Mouse (Mus musculus): Measurements from ENCODE around the gene Snapc4.
A peak's percentile ranks its signal among the peaks of the same experiment; 100 is the strongest.

Snapc4 gene

GRCm38 (mm10) chr2:26339204-26339551 is 41.3 kb downstream of the Snapc4 start:
- no peak for DNase-seq (ENCODE audit: low read depth, low spot score)

GRCm38 (mm10) chr2:26338302-26339203 is 41.9 kb downstream of the Snapc4 start:
- no peak for DNase-seq (ENCODE audit: low read depth, low spot score)

- DNase-seq (ENCODE audit: low read depth, low spot score), result no peak
Observed at GRCm38 (mm10) chr2:26330702-26331101, 49.8 kb downstream of the Snapc4 start.

- no peak for DNase-seq (ENCODE audit: low read depth, low spot score)
Observed at GRCm38 (mm10) chr2:26330056-26330468, 50.4 kb downstream of the Snapc4 start.

GRCm38 (mm10) chr2:26329402-26329801 is 51.1 kb downstream of the Snapc4 start:
- no peak for DNase-seq (ENCODE audit: low read depth, low spot score)

GRCm38 (mm10) chr2:26327852-26328251 is 52.6 kb downstream of the Snapc4 start:
- DNase-seq (ENCODE audit: low read depth, low spot score), result no peak

GRCm38 (mm10) chr2:26325386-26326181 is 54.9 kb downstream of the Snapc4 start:
- DNase-seq (ENCODE audit: low read depth, low spot score), result peak; percentile 76

GRCm38 (mm10) chr2:26324917-26325316 is 55.5 kb downstream of the Snapc4 start:
- no peak for DNase-seq (ENCODE audit: low read depth, low spot score)

- no peak for DNase-seq (ENCODE audit: low read depth, low spot score)
Observed at GRCm38 (mm10) chr2:26323589-26324325, 56.7 kb downstream of the Snapc4 start.

GRCm38 (mm10) chr2:26320245-26321185 is 59.9 kb downstream of the Snapc4 start:
- no peak for DNase-seq (ENCODE audit: low read depth, low spot score)

- no peak for DNase-seq (ENCODE audit: low read depth, low spot score)
Observed at GRCm38 (mm10) chr2:26319519-26320244, 60.8 kb downstream of the Snapc4 start.

GRCm38 (mm10) chr2:26319109-26319508 is 61.3 kb downstream of the Snapc4 start:
- no peak for DNase-seq (ENCODE audit: low read depth, low spot score)

- DNase-seq (ENCODE audit: low read depth, low spot score), result no peak
Observed at GRCm38 (mm10) chr2:26317991-26318672, 62.3 kb downstream of the Snapc4 start.

GRCm38 (mm10) chr2:26317371-26317770 is 63.1 kb downstream of the Snapc4 start:
- DNase-seq (ENCODE audit: low read depth, low spot score), result no peak

- DNase-seq (ENCODE audit: low read depth, low spot score), result no peak
Observed at GRCm38 (mm10) chr2:26316576-26317246, 63.7 kb downstream of the Snapc4 start.

GRCm38 (mm10) chr2:26315925-26316311 is 64.5 kb downstream of the Snapc4 start:
- DNase-seq (ENCODE audit: low read depth, low spot score), result peak; percentile 43

GRCm38 (mm10) chr2:26315072-26315924 is 65.2 kb downstream of the Snapc4 start, which contains the start of gene Gpsm1:
Gene Gpsm1 (plus strand): TSS chr2:26315515.
- DNase-seq (ENCODE audit: low read depth, low spot score), result peak; percentile 91

Measured in mesoderm, embryonic 11.5 days (tissue).